Mouse (Mus musculus) brain, embryonic 14.5 days (tissue): ENCODE data around the gene Scaf4. TPM values are rescaled to one million over a fixed set of nuclear protein-coding genes. Genes with fewer than 3 reads are reported as not detected.
"Not testable (repeated sequence)": the region's sequence is repeated elsewhere in the genome, so short reads cannot be mapped to it uniquely, and the experiment has no call there.

Source experiments
- DNase-seq: peaks from one replicate; pipeline ENCODE4 v3.0.0-alpha.2; 2011; ENCODE audit warnings: low read depth
- CTCF ChIP-seq: fragments of 200-500 bp; IDR thresholded peaks from 2 replicates; pipeline ENCODE4 v1.5.1; 2012; ENCODE audit warnings: inconsistent platforms, mild to moderate bottlenecking, moderate library complexity, borderline replicate concordance; ENCODE audit not compliant: insufficient read depth, insufficient read length; ENCODE audit errors: extremely low read depth
- POLR2A ChIP-seq: fragments of 200-500 bp; IDR thresholded peaks from 2 replicates; pipeline ENCODE4 v1.6.1; 2012; ENCODE audit warnings: mild to moderate bottlenecking, inconsistent platforms, borderline replicate concordance; ENCODE audit not compliant: poor library complexity, insufficient read depth, insufficient read length, severe bottlenecking; ENCODE audit errors: extremely low read depth
- polyA plus RNA-seq: library from polyadenylated mRNA; depleted of rRNA; stranded (reverse); fragments of >200 nt; gene quantifications from 2 replicates; pipeline ENCODE4 v1.2.3, GENCODE M21; 2012

The Scaf4 gene
- polyA plus RNA-seq, 1 experiment, result 61.2 TPM

- DNase-seq, result no peak
- TF ChIP-seq CTCF (no peak), POLR2A (no peak)
Measured at GRCm38 (mm10) chr16:90258950-90259349, 25.4 kb downstream of the Scaf4 start.

- no peak for TF ChIP-seq POLR2A
- no peak for TF ChIP-seq CTCF
- no peak for DNase-seq
Measured at GRCm38 (mm10) chr16:90252521-90252920, 31.8 kb downstream of the Scaf4 start.

- DNase-seq, result not testable (repeated sequence)
Measured at GRCm38 (mm10) chr16:90251256-90251655, 33.0 kb downstream of the Scaf4 start.

- TF ChIP-seq CTCF (no peak), POLR2A (no peak)
- no peak for DNase-seq
Measured at GRCm38 (mm10) chr16:90250099-90250498, 34.2 kb downstream of the Scaf4 start.

- TF ChIP-seq POLR2A (no peak), CTCF (no peak)
- no peak for DNase-seq
Measured at GRCm38 (mm10) chr16:90242426-90243304, 41.6 kb downstream of the Scaf4 start.

GRCm38 (mm10) chr16:90241875-90242274 is 42.4 kb downstream of the Scaf4 start:
- DNase-seq, result no peak
- no peak for TF ChIP-seq CTCF
- TF ChIP-seq POLR2A, result no peak

- no peak for DNase-seq
- no peak for TF ChIP-seq POLR2A
- TF ChIP-seq CTCF, result no peak
Measured at GRCm38 (mm10) chr16:90239128-90239746, 45.1 kb downstream of the Scaf4 start.

GRCm38 (mm10) chr16:90235188-90235587 is 49.1 kb downstream of the Scaf4 start:
- no peak for DNase-seq

GRCm38 (mm10) chr16:90234617-90235016 is 49.7 kb downstream of the Scaf4 start:
- TF ChIP-seq POLR2A (no peak), CTCF (no peak)
- peak; percentile 30 for DNase-seq

More at GRCm38 (mm10) chr16:90235188-90235587, 49.1 kb downstream of the Scaf4 start:
- no peak for TF ChIP-seq POLR2A

- TF ChIP-seq CTCF (no peak), POLR2A (no peak)
- DNase-seq, result no peak
Measured at GRCm38 (mm10) chr16:90233702-90234101, 50.6 kb downstream of the Scaf4 start.

- TF ChIP-seq CTCF (no peak), POLR2A (no peak)
- no peak for DNase-seq
Measured at GRCm38 (mm10) chr16:90231302-90231701, 53.0 kb downstream of the Scaf4 start.

- no peak for DNase-seq
- no peak for TF ChIP-seq CTCF
- TF ChIP-seq POLR2A, result no peak
Measured at GRCm38 (mm10) chr16:90229897-90230296, 54.4 kb downstream of the Scaf4 start.
